31 mouse cellular contexts compared by ENCODE assay signal in genomic region chr13:83539921-83540320, GRCm38 (mm10). TPM values are rescaled to one million over a fixed set of nuclear protein-coding genes. Genes with fewer than 3 reads are reported as not detected.
A peak's percentile ranks its signal among the peaks of the same experiment; 100 is the strongest.
DNase-seq lines count a peak whose midpoint lies in the region; ATAC-seq and TF ChIP-seq lines count a peak whose summit lies in the region.
"Had no signal": no experiment of that assay in that cellular context is flagged by ENCODE, and none has a peak within 500 bp of the region (broad histone marks: within the 10 kb centered on the region; RNA-seq: fewer than 3 reads in every experiment).

No protein-coding gene starts in this region.

- H3K9ac ChIP-seq in forebrain, postnatal 0 days: no peak overlapping the region
- H3K9ac ChIP-seq in forebrain, embryonic 11.5 days (ENCODE audit: low read length): no peak overlapping the region
- H3K9ac ChIP-seq: embryonic facial prominence, embryonic 13.5 days; forebrain, embryonic 13.5 days; heart, embryonic 13.5 days; hindbrain, embryonic 12.5 days; hindbrain, embryonic 15.5 days; intestine, embryonic 15.5 days had no signal

- no peak for TF ChIP-seq POLR2A in bone marrow macrophage, adult 2 months (IDR thresholded peaks at IDR 0.05; ENCODE audit: borderline replicate concordance, low read depth, low read length)

- no peak for ATAC-seq in forebrain, postnatal 0 days
- ATAC-seq in forebrain, embryonic 11.5 days (replicated peaks; ENCODE audit: low FRiP score): no peak
- no peak for ATAC-seq in cerebellum, adult (ENCODE audit: insufficient number of reproducible peaks, low FRiP score, low TSS enrichment)
- ATAC-seq: activated CD4-positive, CD25-positive, alpha-beta regulatory T cell, adult 4 months; forebrain, embryonic 13.5 days; forebrain, embryonic 16.5 days; intestine, embryonic 15.5 days had no signal

- peak overlapping the region; percentile 4; the same call in 1 of the 2 replicates for H3K4me2 ChIP-seq in forebrain, postnatal 0 days (ENCODE audit: low read depth)
- no peak overlapping the region for H3K4me2 ChIP-seq in forebrain, embryonic 11.5 days (ENCODE audit: low read depth, low read length, severe bottlenecking)
- H3K4me2 ChIP-seq: embryonic facial prominence, embryonic 13.5 days; forebrain, embryonic 13.5 days; heart, embryonic 13.5 days; hindbrain, embryonic 12.5 days; hindbrain, embryonic 15.5 days; intestine, embryonic 15.5 days had no signal

- no peaks in the 10 kb centered on the region for H3K36me3 ChIP-seq in forebrain, postnatal 0 days (ENCODE audit: insufficient read depth)
- H3K36me3 ChIP-seq in forebrain, embryonic 11.5 days (ENCODE audit: control insufficient read depth, insufficient read depth, low read length): no peaks in the 10 kb centered on the region
- H3K36me3 ChIP-seq: embryonic facial prominence, embryonic 10.5 days; embryonic facial prominence, embryonic 13.5 days; heart, embryonic 10.5 days; heart, embryonic 13.5 days; hindbrain, embryonic 12.5 days; hindbrain, embryonic 15.5 days; intestine, embryonic 15.5 days had no signal

- no peaks in the 10 kb centered on the region for H3K9me3 ChIP-seq in forebrain, postnatal 0 days (ENCODE audit: low read length)
- no peaks in the 10 kb centered on the region for H3K9me3 ChIP-seq in forebrain, embryonic 11.5 days (ENCODE audit: control insufficient read depth, low read length)
- H3K9me3 ChIP-seq: embryonic facial prominence, embryonic 10.5 days; embryonic facial prominence, embryonic 13.5 days; forebrain, embryonic 13.5 days; heart, embryonic 10.5 days; heart, embryonic 13.5 days; hindbrain, embryonic 12.5 days; hindbrain, embryonic 15.5 days; intestine, embryonic 15.5 days had no signal

- intact Hi-C loops in heart, postnatal 25 days (cut with DNase I): no loop called here

- no peaks in the 10 kb centered on the region for H3K27me3 ChIP-seq in forebrain, postnatal 0 days (ENCODE audit: insufficient read depth, low read length)
- no peaks in the 10 kb centered on the region for H3K27me3 ChIP-seq in forebrain, embryonic 11.5 days (ENCODE audit: control insufficient read depth, insufficient read depth, low read length)
- H3K27me3 ChIP-seq: embryonic facial prominence, embryonic 13.5 days; forebrain, embryonic 13.5 days; heart, embryonic 13.5 days; hindbrain, embryonic 12.5 days; hindbrain, embryonic 15.5 days; intestine, embryonic 15.5 days had no signal

- no peak for DNase-seq in forebrain, postnatal 0 days
- DNase-seq in forebrain, embryonic 11.5 days (ENCODE audit: low spot score): no peak
- DNase-seq in heart, adult 11 months: peak; percentile 27
- DNase-seq in heart, postnatal 25 days (ENCODE audit: low spot score): no peak
- DNase-seq in A20 (ENCODE audit: low read depth, low spot score): peak; percentile 56
- no peak for DNase-seq in neural tube, embryonic 10.5 days (ENCODE audit: extremely low spot score, low spot score)
- DNase-seq: adrenal gland, adult 8-10 months; adrenal gland, postnatal 25 days; B cell, adult 2 months; cerebellum, adult 11 months; cerebellum, adult 2 months; cerebellum, adult 9-11 months; cerebellum, postnatal 36 days; embryo, embryonic 11 days; gastrocnemius, postnatal 25 days; heart, adult 2 months; heart, postnatal 14 days; kidney, adult 11 months had no signal

- H3K4me3 ChIP-seq in forebrain, postnatal 0 days (ENCODE audit: low read depth, low read length): no peak overlapping the region
- no peak overlapping the region for H3K4me3 ChIP-seq in forebrain, embryonic 11.5 days (ENCODE audit: low read depth, low read length)
- H3K4me3 ChIP-seq in bone marrow macrophage, adult 2 months (ENCODE audit: insufficient read depth, low read length): no peak overlapping the region
- H3K4me3 ChIP-seq: embryonic facial prominence, embryonic 10.5 days; embryonic facial prominence, embryonic 13.5 days; erythroblast, embryonic 14.5 days; forebrain, embryonic 13.5 days; heart, adult 2 months; heart, embryonic 10.5 days; heart, embryonic 13.5 days; hindbrain, embryonic 12.5 days; hindbrain, embryonic 15.5 days; intestine, embryonic 15.5 days had no signal

- no peaks in the 10 kb centered on the region for H3K4me1 ChIP-seq in forebrain, postnatal 0 days (ENCODE audit: insufficient read depth)
- no peaks in the 10 kb centered on the region for H3K4me1 ChIP-seq in forebrain, embryonic 11.5 days (replicated peaks; ENCODE audit: control insufficient read depth, insufficient read depth, low read length)
- H3K4me1 ChIP-seq in bone marrow macrophage, adult 2 months (ENCODE audit: control insufficient read depth, insufficient read depth, low read length): peaks cover 20% of the 10 kb centered on the region
- H3K4me1 ChIP-seq: embryonic facial prominence, embryonic 10.5 days; forebrain, embryonic 13.5 days; hindbrain, embryonic 12.5 days; hindbrain, embryonic 15.5 days; intestine, embryonic 15.5 days had no signal

- no peak for TF ChIP-seq CTCF in forebrain, postnatal 0 days (IDR thresholded peaks at IDR 0.05; ENCODE audit: low read depth)
- TF ChIP-seq CTCF in bone marrow macrophage, adult 2 months (IDR thresholded peaks at IDR 0.05; ENCODE audit: low read depth, low read length): no peak

- no peak overlapping the region for H3K27ac ChIP-seq in forebrain, postnatal 0 days (ENCODE audit: low read depth, low read length)
- H3K27ac ChIP-seq in forebrain, embryonic 11.5 days (ENCODE audit: low read depth, low read length): no peak overlapping the region
- H3K27ac ChIP-seq in bone marrow macrophage, adult 2 months (ENCODE audit: insufficient read depth, low read depth, low read length): peak overlapping the region; percentile 26; the same call in 1 of the 2 replicates
- H3K27ac ChIP-seq: embryonic facial prominence, embryonic 10.5 days; embryonic facial prominence, embryonic 13.5 days; forebrain, embryonic 13.5 days; heart, adult 2 months; heart, embryonic 10.5 days; heart, embryonic 13.5 days; hindbrain, embryonic 12.5 days; hindbrain, embryonic 15.5 days; intestine, embryonic 15.5 days had no signal

RNA-seq across cellular contexts. Expression of gene Mef2c, which starts 36.1 kb away (rescaled TPM):
- total RNA-seq in forebrain, postnatal 0 days (2014; rRNA removed): 245 and 448 TPM in 2 replicates
- 373 and 527 TPM in 2 replicates for polyA plus RNA-seq in forebrain, postnatal 0 days (2015; fragmentation: Nextera tagmentation; extraction: Ambion mirVana)
- polyA plus RNA-seq in forebrain, embryonic 11.5 days (2014; fragmentation: Nextera tagmentation; extraction: Ambion mirVana): 18.0 and 19.0 TPM in 2 replicates
- total RNA-seq in heart, postnatal 25 days (2021): 10 to 100 TPM; 72.7 to 76.0 TPM
- 51.6 and 61.5 TPM in 2 replicates for polyA plus RNA-seq in bone marrow macrophage, adult 2 months (2012; ENCODE audit: insufficient read depth, insufficient read length, missing spikeins)

Comparison
In these comparisons a context has a peak if more than half of its experiments do, and no peak if none do; other contexts are left out.
1. DNase-seq: peak in heart, adult 11 months (single experiment) and A20 (single experiment); none in forebrain, postnatal 0 days (single experiment), forebrain, embryonic 11.5 days (single experiment), heart, postnatal 25 days (single experiment) and neural tube, embryonic 10.5 days (single experiment).